Mouse (Mus musculus) bone marrow, adult 2 months (tissue): Measurements from ENCODE around the gene Olfml1. TPM values are rescaled to one million over a fixed set of nuclear protein-coding genes. Genes with fewer than 3 reads are reported as not detected.

ENCODE experiments used
- H3K27ac ChIP-seq: fragments of 200-500 bp; 2 replicates; pipeline ENCODE4 v1.5.1; 2012; ENCODE audit warnings: low read depth, mild to moderate bottlenecking, control low read depth, inconsistent platforms, low read length; ENCODE audit not compliant: control insufficient read depth, poor library complexity, insufficient read depth
- H3K4me1 ChIP-seq: fragments of 200-500 bp; 2 replicates; pipeline ENCODE4 v1.6.1; 2011; ENCODE audit warnings: low read length; ENCODE audit not compliant: control insufficient read depth, insufficient read depth
- H3K4me3 ChIP-seq: fragments of 200-500 bp; replicated peaks from 2 replicates; pipeline ENCODE3; 2011; ENCODE audit warnings: mild to moderate bottlenecking, low read depth, low read length, control low read depth; ENCODE audit not compliant: control insufficient read depth
- CTCF ChIP-seq: fragments of 200-500 bp; IDR thresholded peaks from 2 replicates; pipeline ENCODE4 v1.5.1; 2011; ENCODE audit warnings: low read length, control low read depth; ENCODE audit not compliant: control insufficient read depth, insufficient read depth
- POLR2A ChIP-seq: fragments of 200-500 bp; IDR thresholded peaks from 2 replicates; pipeline ENCODE4 v1.6.1; 2011; ENCODE audit warnings: low read depth, mild to moderate bottlenecking, control low read depth, low read length, borderline replicate concordance; ENCODE audit not compliant: control insufficient read depth
- WGBS: fragments of 180-500 bp; shearing (Covaris S2); methylation state at CpG from one replicate; pipeline ENCODE4 v1.1.7; 2018; 5-methylcytosine and 5-hydroxymethylcytosine counted together
- polyA plus RNA-seq: library from polyadenylated mRNA; stranded (reverse); fragments of >200 nt; gene quantifications from 2 replicates; pipeline ENCODE4 v1.2.4, GENCODE M21; 2011; ENCODE audit warnings: low replicate concordance; ENCODE audit not compliant: missing spikeins, insufficient read depth, insufficient read length

Olfml1 gene
- polyA plus RNA-seq, 1 experiment, result not detected

- 60% methylated on average over 4 of the region's 4 CpGs for WGBS
Observed at GRCm38 (mm10) chr7:107619225-107619624, 52.0 kb downstream of the Olfml1 start.

DNA sequence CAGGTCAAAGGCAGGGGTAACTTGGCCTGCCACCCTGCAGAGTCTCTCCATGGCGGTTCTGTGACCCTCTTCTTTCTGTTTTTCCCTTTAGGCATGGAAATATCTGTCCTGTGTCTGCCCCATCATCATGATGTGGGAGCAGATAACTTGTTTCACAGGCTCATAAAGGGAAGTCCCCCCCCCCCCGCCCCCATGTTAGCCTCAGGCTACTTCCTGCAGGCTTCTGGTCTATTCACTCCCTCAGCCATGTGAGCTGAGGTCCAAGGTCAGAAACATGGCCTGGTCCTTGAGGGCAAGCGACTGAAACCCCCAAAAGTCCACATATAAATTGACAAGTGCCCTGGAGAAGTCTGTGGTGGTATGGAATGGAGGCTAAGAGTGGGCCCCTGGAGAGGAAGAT, 52.9 kb downstream of the Olfml1 start:
- H3K4me3 ChIP-seq, result no peak overlapping the region
- TF ChIP-seq CTCF (no peak), POLR2A (no peak)
- no peaks in the 10 kb centered on the region for H3K4me1 ChIP-seq
- no peak overlapping the region for H3K27ac ChIP-seq
- WGBS, result 25% methylated on average over 3 of the region's 3 CpGs

More at GRCm38 (mm10) chr7:107619225-107619624, 52.0 kb downstream of the Olfml1 start:
- TF ChIP-seq CTCF (no peak), POLR2A (no peak)
- Histone ChIP-seq H3K4me1 (no peaks in the 10 kb centered on the region), H3K4me3 (no peak overlapping the region), H3K27ac (no peak overlapping the region)

- Histone ChIP-seq H3K27ac (no peak overlapping the region), H3K4me1 (no peaks in the 10 kb centered on the region; the same call in 1 of the 2 replicates), H3K4me3 (no peak overlapping the region)
- WGBS, result 57% methylated on average over 3 of the region's 3 CpGs
- TF ChIP-seq POLR2A (no peak), CTCF (no peak)
Observed at GRCm38 (mm10) chr7:107624432-107624831, 57.2 kb downstream of the Olfml1 start.

DNA sequence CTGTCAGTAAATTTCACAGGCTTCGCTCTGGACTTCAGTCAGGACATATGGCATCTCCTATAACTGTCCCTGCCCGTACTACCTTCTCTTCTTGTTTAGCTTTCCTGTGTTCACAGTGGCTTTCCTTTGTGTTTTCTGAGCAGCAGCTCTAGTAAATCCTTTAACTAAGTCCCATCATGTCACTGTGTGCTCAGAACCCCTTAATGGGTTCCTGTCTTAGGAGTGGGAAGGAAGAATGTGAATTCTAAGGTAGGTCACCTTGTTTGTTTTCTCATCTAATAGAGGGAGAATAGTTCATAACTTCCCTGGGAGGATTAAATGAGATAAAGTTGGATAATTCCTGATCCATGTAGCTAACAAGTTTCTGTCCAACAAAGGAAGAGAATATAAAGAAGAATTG, 57.8 kb downstream of the Olfml1 start, which contains the start of gene 5330417H12Rik:
Gene 5330417H12Rik, minus strand, starts transcription at position 101 of the 400 bp plus-strand sequence.
- Histone ChIP-seq H3K4me3 (no peak within 1 kb of the TSS), H3K4me1 (no peaks in the 10 kb centered on the region; the same call in 1 of the 2 replicates), H3K27ac (no peak within 1 kb of the TSS)
- TF ChIP-seq CTCF, result no peak
- no peak for TF ChIP-seq POLR2A
- 81% methylated on average over 2 of the region's 2 CpGs for WGBS

GRCm38 (mm10) chr7:107625781-107626180, 58.5 kb downstream of the Olfml1 start:
- no peak overlapping the region for H3K4me3 ChIP-seq
- 86% methylated on average over 6 of the region's 6 CpGs for WGBS
- no peak for TF ChIP-seq POLR2A
- TF ChIP-seq CTCF, result no peak
- H3K27ac ChIP-seq, result no peak overlapping the region
- H3K4me1 ChIP-seq, result no peaks in the 10 kb centered on the region; the same call in 1 of the 2 replicates

- no peak for TF ChIP-seq POLR2A
- TF ChIP-seq CTCF, result no peak
- Histone ChIP-seq H3K4me1 (no peaks in the 10 kb centered on the region; the same call in 1 of the 2 replicates), H3K27ac (no peak overlapping the region), H3K4me3 (no peak overlapping the region)
Observed at GRCm38 (mm10) chr7:107628383-107628782, 61.1 kb downstream of the Olfml1 start.

DNA sequence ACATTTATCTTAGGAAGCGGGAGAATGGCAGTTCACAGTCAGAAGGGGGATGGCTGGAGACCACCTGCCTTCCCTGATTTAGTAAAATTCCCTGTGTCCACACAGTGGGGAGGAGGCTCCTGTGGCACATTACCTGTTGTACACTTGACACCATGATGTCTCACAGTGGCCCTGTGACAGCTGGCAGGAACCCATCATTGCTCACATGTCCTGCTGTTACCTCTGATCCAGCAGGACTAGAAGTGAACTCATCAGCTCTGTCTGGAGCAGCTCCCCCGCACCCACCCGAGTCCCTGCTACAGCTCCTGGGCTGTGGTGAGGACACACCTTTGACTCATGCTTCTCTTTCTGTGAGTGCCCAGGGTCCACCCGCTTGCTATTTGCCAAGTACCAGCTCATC, 66.0 kb downstream of the Olfml1 start:
- Histone ChIP-seq H3K4me1 (no peaks in the 10 kb centered on the region; the same call in 1 of the 2 replicates), H3K4me3 (no peak overlapping the region), H3K27ac (no peak overlapping the region)
- 88% methylated on average over 4 of the region's 4 CpGs for WGBS
- TF ChIP-seq POLR2A, result no peak
- no peak for TF ChIP-seq CTCF

DNA sequence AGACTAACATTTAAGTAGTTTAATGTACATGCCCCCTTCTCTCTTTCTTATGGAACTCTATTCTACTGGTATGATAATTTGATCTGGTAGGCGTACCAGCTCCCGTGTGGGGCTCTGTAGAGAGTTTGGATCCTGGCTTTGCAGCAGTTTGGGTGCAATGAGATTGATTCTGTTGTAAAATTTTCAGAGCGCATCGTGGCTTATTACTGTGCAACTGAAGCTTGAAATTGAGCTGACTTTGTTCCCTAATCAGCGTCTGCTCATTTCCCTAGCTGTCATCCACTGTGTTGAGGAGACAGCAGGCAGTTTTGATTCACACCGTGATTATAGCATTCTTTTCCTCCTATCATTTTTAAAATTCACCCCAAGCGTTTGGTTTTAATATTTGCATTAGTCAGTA, 70.2 kb downstream of the Olfml1 start:
- no peak for TF ChIP-seq CTCF
- no peak for TF ChIP-seq POLR2A
- no peak overlapping the region for H3K27ac ChIP-seq
- H3K4me3 ChIP-seq, result no peak overlapping the region
- WGBS, result 64% methylated on average over 7 of the region's 7 CpGs
- H3K4me1 ChIP-seq, result no peaks in the 10 kb centered on the region

GRCm38 (mm10) chr7:107638026-107638425, 70.8 kb downstream of the Olfml1 start:
- H3K4me3 ChIP-seq, result no peak overlapping the region
- TF ChIP-seq POLR2A, result no peak
- TF ChIP-seq CTCF, result no peak
- 84% methylated on average over 5 of the region's 5 CpGs for WGBS

More at GRCm38 (mm10) chr7:107638026-107638425, 70.8 kb downstream of the Olfml1 start:
- H3K4me1 ChIP-seq, result no peaks in the 10 kb centered on the region
- H3K27ac ChIP-seq, result no peak overlapping the region

Other genes starting within 250 kb of the Olfml1 start
- 2.5 TPM in 1 of 2 replicates, not detected in the other for gene Syt9, start 196.7 kb upstream of the Olfml1 start, polyA plus RNA-seq
- gene Ppfibp2, start 27.8 kb downstream of the Olfml1 start, polyA plus RNA-seq, result 2.1 and 3.7 TPM in 2 replicates
- gene 5330417H12Rik, start 57.7 kb downstream of the Olfml1 start, polyA plus RNA-seq, result not detected in 2 replicates
- not detected in 2 replicates for gene Cyb5r2, start 190.6 kb downstream of the Olfml1 start, polyA plus RNA-seq
- gene Ovch2, start 233.8 kb downstream of the Olfml1 start, polyA plus RNA-seq, result not detected in 2 replicates
- not detected in 2 replicates for gene Olfr467, start 244.8 kb downstream of the Olfml1 start, polyA plus RNA-seq